Mouse (Mus musculus): ENCODE data around the gene Chd4. TPM values are rescaled to one million over a fixed set of nuclear protein-coding genes. Genes with fewer than 3 reads are reported as not detected.

Gene Chd4
- polyA plus RNA-seq, 1 experiment from 2014 or later: 105 TPM

GRCm38 (mm10) chr6:125166861-125167650 lies 71.3 kb downstream of the Chd4 start:
- 12% methylated on average over 10 of the region's 10 CpGs for WGBS
- Histone ChIP-seq H3K4me1 (peaks cover 38% of the 10 kb centered on the region), H3K27me3 (replicated peaks) (no peaks in the 10 kb centered on the region), H3K27ac (peak overlapping the region; percentile 92), H3K36me3 (replicated peaks) (peaks cover 38% of the 10 kb centered on the region), H3K9ac (no peak overlapping the region), H3K9me3 (no peaks in the 10 kb centered on the region), H3K4me3 (peak overlapping the region; percentile 94; the same call in 1 of the 2 replicates), H3K4me2 (peak overlapping the region; percentile 89; the same call in 1 of the 2 replicates)
- ATAC-seq (replicated peaks): no peak

GRCm38 (mm10) chr6:125168086-125168485 lies 72.3 kb downstream of the Chd4 start:
- H3K9ac ChIP-seq: no peak overlapping the region
- peaks cover 45% of the 10 kb centered on the region for H3K36me3 ChIP-seq (replicated peaks)
- no peak for ATAC-seq (replicated peaks)

GRCm38 (mm10) chr6:125170194-125170593 lies 74.4 kb downstream of the Chd4 start:
- Histone ChIP-seq H3K27ac (no peak overlapping the region), H3K9me3 (no peaks in the 10 kb centered on the region), H3K36me3 (replicated peaks) (peaks cover 64% of the 10 kb centered on the region), H3K4me2 (no peak overlapping the region), H3K4me3 (no peak overlapping the region), H3K9ac (no peak overlapping the region), H3K4me1 (peaks cover 20% of the 10 kb centered on the region), H3K27me3 (replicated peaks) (no peaks in the 10 kb centered on the region)
- no peak for ATAC-seq (replicated peaks)
- WGBS: 85% methylated on average over 6 of the region's 6 CpGs

More at GRCm38 (mm10) chr6:125168086-125168485, 72.3 kb downstream of the Chd4 start:
- Histone ChIP-seq H3K4me2 (no peak overlapping the region), H3K27me3 (replicated peaks) (no peaks in the 10 kb centered on the region), H3K27ac (no peak overlapping the region), H3K9me3 (no peaks in the 10 kb centered on the region), H3K4me1 (peaks cover 33% of the 10 kb centered on the region), H3K4me3 (no peak overlapping the region)
- WGBS: 90% methylated on average over 14 of the region's 14 CpGs

GRCm38 (mm10) chr6:125172474-125172873 lies 76.7 kb downstream of the Chd4 start:
- no peak overlapping the region for H3K4me2 ChIP-seq
- no peak overlapping the region for H3K27ac ChIP-seq
- no peaks in the 10 kb centered on the region for H3K27me3 ChIP-seq (replicated peaks)
- H3K36me3 ChIP-seq (replicated peaks): peaks cover 86% of the 10 kb centered on the region
- no peak overlapping the region for H3K9ac ChIP-seq
- peaks cover 2% of the 10 kb centered on the region for H3K4me1 ChIP-seq
- no peaks in the 10 kb centered on the region for H3K9me3 ChIP-seq
- H3K4me3 ChIP-seq: no peak overlapping the region
- no peak for ATAC-seq (replicated peaks)
- WGBS: 90% methylated on average over 2 of the region's 2 CpGs

- WGBS: 97% methylated on average over 7 of the region's 7 CpGs
- ATAC-seq (replicated peaks): no peak
- no peaks in the 10 kb centered on the region for H3K9me3 ChIP-seq
- H3K4me3 ChIP-seq: no peak overlapping the region
- H3K36me3 ChIP-seq (replicated peaks): peaks cover 91% of the 10 kb centered on the region
- no peak overlapping the region for H3K27ac ChIP-seq
- H3K27me3 ChIP-seq (replicated peaks): no peaks in the 10 kb centered on the region
- H3K4me2 ChIP-seq: no peak overlapping the region
- no peak overlapping the region for H3K9ac ChIP-seq
- H3K4me1 ChIP-seq: no peaks in the 10 kb centered on the region
Observed at GRCm38 (mm10) chr6:125173256-125173655, 77.5 kb downstream of the Chd4 start.

GRCm38 (mm10) chr6:125175469-125175868 lies 79.7 kb downstream of the Chd4 start:
- 86% methylated on average over 5 of the region's 5 CpGs for WGBS
- Histone ChIP-seq H3K9ac (no peak overlapping the region), H3K27ac (no peak overlapping the region), H3K4me1 (no peaks in the 10 kb centered on the region), H3K9me3 (no peaks in the 10 kb centered on the region), H3K27me3 (replicated peaks) (no peaks in the 10 kb centered on the region), H3K4me3 (no peak overlapping the region), H3K36me3 (replicated peaks) (peaks cover 86% of the 10 kb centered on the region), H3K4me2 (no peak overlapping the region)
- no peak for ATAC-seq (replicated peaks)

GRCm38 (mm10) chr6:125179601-125180000 lies 83.8 kb downstream of the Chd4 start:
- no peak overlapping the region for H3K4me2 ChIP-seq
- H3K9me3 ChIP-seq: no peaks in the 10 kb centered on the region
- H3K27ac ChIP-seq: no peak overlapping the region
- H3K4me3 ChIP-seq: no peak overlapping the region
- no peaks in the 10 kb centered on the region for H3K27me3 ChIP-seq (replicated peaks)
- H3K36me3 ChIP-seq (replicated peaks): peaks cover 83% of the 10 kb centered on the region
- H3K9ac ChIP-seq: no peak overlapping the region
- no peak for ATAC-seq (replicated peaks)
- no peaks in the 10 kb centered on the region for H3K4me1 ChIP-seq
- whole genome bisulfite sequencing: 89% methylated on average over 7 of the region's 7 CpGs

Small RNA genes lying within 50 kb of the gene (microRNA-seq; reads per million reads assigned to microRNA genes)
- gene Mir7045: not detected

Other genes with a start within 250 kb of the Chd4 start
- 16.1 and 18.1 TPM in 2 replicates for gene P3h3, start 238.2 kb upstream of the Chd4 start, polyA plus RNA-seq (2015; fragmentation: Nextera tagmentation; extraction: Ambion mirVana)
- 41.0 and 42.0 TPM in 2 replicates for gene Gpr162, start 232.0 kb upstream of the Chd4 start, polyA plus RNA-seq (2015; fragmentation: Nextera tagmentation; extraction: Ambion mirVana)
- gene Cd4, start 207.8 kb upstream of the Chd4 start, polyA plus RNA-seq (2015; fragmentation: Nextera tagmentation; extraction: Ambion mirVana): 0.21 and 0.33 TPM in 2 replicates
- 2.8 and 3.2 TPM in 2 replicates for gene Lag3, start 184.3 kb upstream of the Chd4 start, polyA plus RNA-seq (2015; fragmentation: Nextera tagmentation; extraction: Ambion mirVana)
- gene Ptms, start 175.9 kb upstream of the Chd4 start, polyA plus RNA-seq (2015; fragmentation: Nextera tagmentation; extraction: Ambion mirVana): 880 and 884 TPM in 2 replicates
- 559 and 568 TPM in 2 replicates for gene Mlf2, start 164.6 kb upstream of the Chd4 start, polyA plus RNA-seq (2015; fragmentation: Nextera tagmentation; extraction: Ambion mirVana)
- gene Cops7a, start 130.4 kb upstream of the Chd4 start, polyA plus RNA-seq (2015; fragmentation: Nextera tagmentation; extraction: Ambion mirVana): 94.5 and 95.5 TPM in 2 replicates
- 70.8 and 75.8 TPM in 2 replicates for gene Pianp, start 99.3 kb upstream of the Chd4 start, polyA plus RNA-seq (2015; fragmentation: Nextera tagmentation; extraction: Ambion mirVana)
- gene Zfp384, start 86.8 kb upstream of the Chd4 start, polyA plus RNA-seq (2015; fragmentation: Nextera tagmentation; extraction: Ambion mirVana): 19.1 and 19.9 TPM in 2 replicates
- 165 and 178 TPM in 2 replicates for gene Ing4, start 56.2 kb upstream of the Chd4 start, polyA plus RNA-seq (2015; fragmentation: Nextera tagmentation; extraction: Ambion mirVana)
- 18.4 and 19.6 TPM in 2 replicates for gene Acrbp, start 46.3 kb upstream of the Chd4 start, polyA plus RNA-seq (2015; fragmentation: Nextera tagmentation; extraction: Ambion mirVana)
- gene Lpar5, start 28.1 kb upstream of the Chd4 start, polyA plus RNA-seq (2015; fragmentation: Nextera tagmentation; extraction: Ambion mirVana): 0.56 and 0.60 TPM in 2 replicates
- 48.4 and 49.1 TPM in 2 replicates for gene Nop2, start 35.9 kb downstream of the Chd4 start, polyA plus RNA-seq (2015; fragmentation: Nextera tagmentation; extraction: Ambion mirVana)
- gene Iffo1, start 49.3 kb downstream of the Chd4 start, polyA plus RNA-seq (2015; fragmentation: Nextera tagmentation; extraction: Ambion mirVana): 22.0 and 23.3 TPM in 2 replicates
- 1,389 and 1,453 TPM in 2 replicates for gene Gapdh, start 70.5 kb downstream of the Chd4 start, polyA plus RNA-seq (2015; fragmentation: Nextera tagmentation; extraction: Ambion mirVana)
- 58.3 and 58.6 TPM in 2 replicates for gene Ncapd2, start 95.7 kb downstream of the Chd4 start, polyA plus RNA-seq (2015; fragmentation: Nextera tagmentation; extraction: Ambion mirVana)
- gene Mrpl51, start 95.8 kb downstream of the Chd4 start, polyA plus RNA-seq (2015; fragmentation: Nextera tagmentation; extraction: Ambion mirVana): 129 and 131 TPM in 2 replicates
- gene Vamp1, start 119.6 kb downstream of the Chd4 start, polyA plus RNA-seq (2015; fragmentation: Nextera tagmentation; extraction: Ambion mirVana): 15.5 and 16.5 TPM in 2 replicates
- gene Tapbpl, start 135.9 kb downstream of the Chd4 start, polyA plus RNA-seq (2015; fragmentation: Nextera tagmentation; extraction: Ambion mirVana): 6.3 TPM in 2 replicates
- gene Cd27, start 141.0 kb downstream of the Chd4 start, polyA plus RNA-seq (2015; fragmentation: Nextera tagmentation; extraction: Ambion mirVana): 1.4 and 2.3 TPM in 2 replicates
- gene Tuba3a, start 190.1 kb downstream of the Chd4 start, polyA plus RNA-seq (2015; fragmentation: Nextera tagmentation; extraction: Ambion mirVana): not detected in 2 replicates
- gene Ltbr, start 217.9 kb downstream of the Chd4 start, polyA plus RNA-seq (2015; fragmentation: Nextera tagmentation; extraction: Ambion mirVana): 14.2 and 16.4 TPM in 2 replicates
- 0.70 and 0.72 TPM in 2 replicates for gene Scnn1a, start 224.7 kb downstream of the Chd4 start, polyA plus RNA-seq (2015; fragmentation: Nextera tagmentation; extraction: Ambion mirVana)